Comparison of ENCODE assay signal across 27 mouse cellular contexts in genomic region chr9:40050138-40050537, GRCm38 (mm10). TPM values are rescaled to one million over a fixed set of nuclear protein-coding genes. Genes with fewer than 3 reads are reported as not detected.
"Had no signal": no experiment of that assay in that cellular context is flagged by ENCODE, and none has a peak within 500 bp of the region (broad histone marks: within the 10 kb centered on the region; RNA-seq: fewer than 3 reads in every experiment).

No protein-coding gene starts in this region.

- H3K36me3 ChIP-seq: liver, embryonic 13.5 days; liver, embryonic 15.5 days; lung, embryonic 15.5 days; midbrain, embryonic 13.5 days; midbrain, embryonic 15.5 days; neural tube, embryonic 12.5 days; stomach, embryonic 15.5 days had no signal

- H3K4me1 ChIP-seq: liver, embryonic 13.5 days; liver, embryonic 15.5 days; lung, embryonic 15.5 days; megakaryocyte, embryonic 14.5 days; midbrain, embryonic 13.5 days; midbrain, embryonic 15.5 days; neural tube, embryonic 12.5 days; stomach, embryonic 15.5 days had no signal

- H3K27ac ChIP-seq: liver, embryonic 13.5 days; liver, embryonic 15.5 days; lung, embryonic 15.5 days; macrophage; midbrain, embryonic 13.5 days; midbrain, embryonic 15.5 days; neural tube, embryonic 12.5 days; stomach, embryonic 15.5 days; stomach, postnatal 0 days had no signal

- DNase-seq: liver, embryonic 13.5 days; liver, postnatal 0 days; lung, adult 2 months; lung, postnatal 14 days; lung, postnatal 36 days; right cerebral cortex, postnatal 14 days; thymus, adult 18-20 months; thymus, postnatal 14 days; thymus, postnatal 36 days had no signal

- H3K27me3 ChIP-seq: liver, embryonic 13.5 days; liver, embryonic 15.5 days; lung, embryonic 15.5 days; megakaryocyte, embryonic 14.5 days; midbrain, embryonic 13.5 days; midbrain, embryonic 15.5 days; neural tube, embryonic 12.5 days; stomach, embryonic 15.5 days had no signal

- H3K4me3 ChIP-seq: liver, embryonic 13.5 days; liver, embryonic 15.5 days; lung, embryonic 15.5 days; megakaryocyte, embryonic 14.5 days; midbrain, embryonic 13.5 days; midbrain, embryonic 15.5 days; neural tube, embryonic 12.5 days; stomach, embryonic 15.5 days had no signal

RNA-seq across cellular contexts. Expression of gene Olfr982, which starts 23.5 kb away (rescaled TPM):
- total RNA-seq: megakaryocyte progenitor cell, adult 5-6 weeks; midbrain, postnatal 0 days; monocyte, adult 5-6 weeks; neutrophil, adult 5-6 weeks had no signal
- polyA plus RNA-seq: liver, embryonic 13.5 days; liver, embryonic 15.5 days; liver, postnatal 0 days; lung, adult 2 months; lung, embryonic 15.5 days; lung, postnatal 0 days; macrophage; midbrain, embryonic 11.5 days; midbrain, embryonic 13.5 days; midbrain, embryonic 15.5 days; midbrain, postnatal 0 days; neural tube, embryonic 12.5 days; neural tube, embryonic 14.5 days; spleen, adult 2 months; stomach, embryonic 15.5 days; stomach, postnatal 0 days; thymus, postnatal 0 days had no signal

RNA-seq across cellular contexts. Expression of gene Olfr981, which starts 28.9 kb away (rescaled TPM):
- total RNA-seq: megakaryocyte progenitor cell, adult 5-6 weeks; midbrain, postnatal 0 days; monocyte, adult 5-6 weeks; neutrophil, adult 5-6 weeks had no signal
- polyA plus RNA-seq: liver, embryonic 13.5 days; liver, embryonic 15.5 days; liver, postnatal 0 days; lung, adult 2 months; lung, embryonic 15.5 days; lung, postnatal 0 days; macrophage; midbrain, embryonic 11.5 days; midbrain, embryonic 13.5 days; midbrain, embryonic 15.5 days; midbrain, postnatal 0 days; neural tube, embryonic 12.5 days; neural tube, embryonic 14.5 days; spleen, adult 2 months; stomach, embryonic 15.5 days; stomach, postnatal 0 days; thymus, postnatal 0 days had no signal

RNA-seq across cellular contexts. Expression of gene Olfr980, which starts 40.8 kb away (rescaled TPM):
- total RNA-seq: megakaryocyte progenitor cell, adult 5-6 weeks; midbrain, postnatal 0 days; monocyte, adult 5-6 weeks; neutrophil, adult 5-6 weeks had no signal
- polyA plus RNA-seq: liver, embryonic 13.5 days; liver, embryonic 15.5 days; liver, postnatal 0 days; lung, adult 2 months; lung, embryonic 15.5 days; lung, postnatal 0 days; macrophage; midbrain, embryonic 11.5 days; midbrain, embryonic 13.5 days; midbrain, embryonic 15.5 days; midbrain, postnatal 0 days; neural tube, embryonic 12.5 days; neural tube, embryonic 14.5 days; spleen, adult 2 months; stomach, embryonic 15.5 days; stomach, postnatal 0 days; thymus, postnatal 0 days had no signal

RNA-seq across cellular contexts. Expression of gene Olfr983, which starts 43.3 kb away (rescaled TPM):
- total RNA-seq: megakaryocyte progenitor cell, adult 5-6 weeks; midbrain, postnatal 0 days; monocyte, adult 5-6 weeks; neutrophil, adult 5-6 weeks had no signal
- polyA plus RNA-seq: liver, embryonic 13.5 days; liver, embryonic 15.5 days; liver, postnatal 0 days; lung, adult 2 months; lung, embryonic 15.5 days; lung, postnatal 0 days; macrophage; midbrain, embryonic 11.5 days; midbrain, embryonic 13.5 days; midbrain, embryonic 15.5 days; midbrain, postnatal 0 days; neural tube, embryonic 12.5 days; neural tube, embryonic 14.5 days; spleen, adult 2 months; stomach, embryonic 15.5 days; stomach, postnatal 0 days; thymus, postnatal 0 days had no signal

RNA-seq across cellular contexts. Expression of gene Olfr979, which starts 46.9 kb away (rescaled TPM):
- total RNA-seq: megakaryocyte progenitor cell, adult 5-6 weeks; midbrain, postnatal 0 days; monocyte, adult 5-6 weeks; neutrophil, adult 5-6 weeks had no signal
- polyA plus RNA-seq: liver, embryonic 13.5 days; liver, embryonic 15.5 days; liver, postnatal 0 days; lung, adult 2 months; lung, embryonic 15.5 days; lung, postnatal 0 days; macrophage; midbrain, embryonic 11.5 days; midbrain, embryonic 13.5 days; midbrain, embryonic 15.5 days; midbrain, postnatal 0 days; neural tube, embryonic 12.5 days; neural tube, embryonic 14.5 days; spleen, adult 2 months; stomach, embryonic 15.5 days; stomach, postnatal 0 days; thymus, postnatal 0 days had no signal
